Comparison of ENCODE assay signal across 17 mouse cellular contexts in genomic region chr9:42048542-42048941, GRCm38 (mm10).
"Had no signal": no experiment of that assay in that cellular context is flagged by ENCODE, and none has a peak within 500 bp of the region (broad histone marks: within the 10 kb centered on the region; RNA-seq: fewer than 3 reads in every experiment).

No protein-coding gene starts in this region.

- DNase-seq: kidney, adult 2 months; kidney, postnatal 14 days; layer of hippocampus, adult 9-11 months; layer of hippocampus, postnatal 36 days; lung, embryonic 14.5 days; lung, postnatal 10 days; right cerebral cortex, adult 18-20 months; right cerebral cortex, postnatal 25 days; thymus, postnatal 4 days had no signal

- H3K27ac ChIP-seq: kidney, embryonic 15.5 days; limb, embryonic 15.5 days; liver, embryonic 12.5 days; macrophage; midbrain, embryonic 13.5 days; neural tube, embryonic 12.5 days; stomach, postnatal 0 days had no signal

- H3K4me3 ChIP-seq: kidney, embryonic 15.5 days; limb, embryonic 15.5 days; liver, embryonic 12.5 days; megakaryocyte, embryonic 14.5 days; midbrain, embryonic 13.5 days; neural tube, embryonic 12.5 days had no signal

- H3K9ac ChIP-seq: kidney, embryonic 15.5 days; limb, embryonic 15.5 days; liver, embryonic 12.5 days; lung, embryonic 14.5 days; midbrain, embryonic 13.5 days; neural tube, embryonic 12.5 days had no signal

- H3K36me3 ChIP-seq: kidney, embryonic 15.5 days; liver, embryonic 12.5 days had no signal

- H3K4me2 ChIP-seq: kidney, embryonic 15.5 days; limb, embryonic 15.5 days; liver, embryonic 12.5 days; lung, embryonic 14.5 days; midbrain, embryonic 13.5 days; neural tube, embryonic 12.5 days had no signal

- H3K4me1 ChIP-seq: liver, embryonic 12.5 days; megakaryocyte, embryonic 14.5 days; neural tube, embryonic 12.5 days had no signal

- H3K27me3 ChIP-seq: kidney, embryonic 15.5 days; limb, embryonic 15.5 days; liver, embryonic 12.5 days; megakaryocyte, embryonic 14.5 days; neural tube, embryonic 12.5 days had no signal

- H3K9me3 ChIP-seq: kidney, embryonic 15.5 days; limb, embryonic 15.5 days; liver, embryonic 12.5 days; midbrain, embryonic 13.5 days; neural tube, embryonic 12.5 days had no signal

- ATAC-seq: liver, embryonic 12.5 days; midbrain, embryonic 13.5 days had no signal
